Mouse (Mus musculus) intestine, embryonic 14.5 days (tissue): ENCODE data around the gene Gm20708. TPM values are rescaled to one million over a fixed set of nuclear protein-coding genes. Genes with fewer than 3 reads are reported as not detected.
"Not testable (repeated sequence)": the region's sequence is repeated elsewhere in the genome, so short reads cannot be mapped to it uniquely, and the experiment has no call there.

ENCODE experiments used
- ATAC-seq: fragments of 200-750 bp; cut with Nextera tagmentation; replicated peaks from 2 replicates; pipeline ENCODE4 v1.8.0; 2017; ENCODE audit warnings: low read depth, moderate number of reproducible peaks, moderate TSS enrichment, moderate library complexity; ENCODE audit not compliant: low FRiP score, low TSS enrichment
- DNase-seq: peaks from one replicate; pipeline ENCODE4 v3.0.0-alpha.2; 2018; ENCODE audit warnings: low spot score
- H3K27ac ChIP-seq: fragments of 300-500 bp; sonication (generic); 2 replicates; pipeline ENCODE4 v1.5.1; 2014; ENCODE audit warnings: low read depth, mild to moderate bottlenecking, control low read depth
- H3K27me3 ChIP-seq: fragments of 300-500 bp; sonication (generic); replicated peaks from 2 replicates; pipeline ENCODE4 v1.6.1; 2014; ENCODE audit warnings: low read length, control low read depth; ENCODE audit not compliant: control insufficient read depth, insufficient read depth
- H3K36me3 ChIP-seq: fragments of 300-500 bp; sonication (generic); 2 replicates; pipeline ENCODE4 v1.6.1; 2014; ENCODE audit warnings: low read length, control low read depth; ENCODE audit not compliant: control insufficient read depth, insufficient read depth
- H3K4me1 ChIP-seq: fragments of 300-500 bp; sonication (generic); replicated peaks from 2 replicates; pipeline ENCODE4 v1.6.1; 2014; ENCODE audit warnings: low read length, control low read depth, mixed read lengths; ENCODE audit not compliant: control insufficient read depth, insufficient read depth
- H3K4me2 ChIP-seq: fragments of 300-500 bp; sonication (generic); 2 replicates; pipeline ENCODE4 v1.6.1; 2014; ENCODE audit warnings: low read length
- H3K4me3 ChIP-seq: fragments of 300-500 bp; sonication (generic); 2 replicates; pipeline ENCODE4 v1.5.1; 2014; ENCODE audit warnings: low read depth, low read length, control low read depth, mixed read lengths
- H3K9ac ChIP-seq: fragments of 300-500 bp; sonication (generic); 2 replicates; pipeline ENCODE4 v1.6.1; 2014; ENCODE audit warnings: mild to moderate bottlenecking, low read length
- H3K9me3 ChIP-seq: fragments of 300-500 bp; sonication (generic); 2 replicates; pipeline ENCODE4 v1.6.1; 2016; ENCODE audit warnings: low read length, control low read depth; ENCODE audit not compliant: control insufficient read depth
- WGBS: fragments of 180-500 bp; shearing (Covaris S2); extraction: QIAGEN DNeasy Blood & Tissue Kit; methylation state at CpG from one replicate; pipeline ENCODE4 v1.1.7; 2014; 5-methylcytosine and 5-hydroxymethylcytosine counted together
- polyA plus RNA-seq: library from polyadenylated mRNA; unstranded; fragments of >200 nt; fragmentation: Nextera tagmentation; extraction: Ambion mirVana; gene quantifications from 2 replicates; pipeline ENCODE4 v1.2.1, GENCODE M21; 2014

The Gm20708 gene
- polyA plus RNA-seq, 1 experiment from 2014 or later: not detected

- Histone ChIP-seq H3K36me3 (no peaks in the 10 kb centered on the region), H3K4me2 (peak overlapping the region; percentile 58), H3K4me3 (peak overlapping the region; percentile 29), H3K27me3 (no peaks in the 10 kb centered on the region), H3K27ac (peak overlapping the region; percentile 38; the same call in 1 of the 2 replicates), H3K9ac (peak overlapping the region; percentile 53), H3K4me1 (peaks cover 32% of the 10 kb centered on the region), H3K9me3 (no peaks in the 10 kb centered on the region)
- peak; percentile 82 for DNase-seq
- 8% methylated on average over 31 of the region's 31 CpGs for WGBS
- ATAC-seq: no peak
These were observed 26.4 kb upstream of the Gm20708 start for GRCm38 (mm10) chr11:117783089-117783488.

GRCm38 (mm10) chr11:117783683-117784309, 25.7 kb upstream of the Gm20708 start:
- Histone ChIP-seq H3K9ac (no peak overlapping the region), H3K9me3 (no peaks in the 10 kb centered on the region), H3K27ac (no peak overlapping the region), H3K27me3 (no peaks in the 10 kb centered on the region), H3K4me1 (peaks cover 30% of the 10 kb centered on the region), H3K4me2 (peak overlapping the region; percentile 58), H3K36me3 (no peaks in the 10 kb centered on the region), H3K4me3 (0 out of 2 replicates have a peak overlapping the region, but pooled peaks have one; percentile 29)
- no peak for DNase-seq
- WGBS: 40% methylated on average over 10 of the region's 10 CpGs
- no peak for ATAC-seq

- peak; percentile 68 for DNase-seq
- Histone ChIP-seq H3K36me3 (no peaks in the 10 kb centered on the region), H3K4me1 (peaks cover 18% of the 10 kb centered on the region), H3K27me3 (no peaks in the 10 kb centered on the region), H3K9ac (no peak overlapping the region), H3K4me2 (no peak overlapping the region), H3K4me3 (no peak overlapping the region), H3K27ac (no peak overlapping the region), H3K9me3 (no peaks in the 10 kb centered on the region)
- 13% methylated on average over 10 of the region's 10 CpGs for WGBS
- ATAC-seq: no peak
These were observed 23.2 kb upstream of the Gm20708 start for GRCm38 (mm10) chr11:117786294-117786693.

GRCm38 (mm10) chr11:117788481-117788880, 21.0 kb upstream of the Gm20708 start:
- ATAC-seq: not testable (repeated sequence)

GRCm38 (mm10) chr11:117790286-117790685, 19.2 kb upstream of the Gm20708 start:
- ATAC-seq: peak; percentile 49
- Histone ChIP-seq H3K4me1 (peaks cover 13% of the 10 kb centered on the region), H3K9ac (no peak overlapping the region), H3K4me3 (peak overlapping the region; percentile 16), H3K27me3 (no peaks in the 10 kb centered on the region), H3K9me3 (no peaks in the 10 kb centered on the region), H3K27ac (peak overlapping the region; percentile 77), H3K4me2 (peak overlapping the region; percentile 42), H3K36me3 (no peaks in the 10 kb centered on the region)
- WGBS: 4% methylated on average over 14 of the region's 14 CpGs
- peak; percentile 91 for DNase-seq

More at GRCm38 (mm10) chr11:117788481-117788880, 21.0 kb upstream of the Gm20708 start:
- peaks cover 13% of the 10 kb centered on the region for H3K4me1 ChIP-seq
- 82% methylated on average over 7 of the region's 7 CpGs for whole genome bisulfite sequencing
- H3K4me2 ChIP-seq, H3K4me3 ChIP-seq, DNase-seq, H3K27me3 ChIP-seq, H3K27ac ChIP-seq, H3K9ac ChIP-seq, H3K36me3 ChIP-seq, H3K9me3 ChIP-seq: not testable (repeated sequence)

- Histone ChIP-seq H3K4me3 (peak overlapping the region; percentile 16), H3K36me3 (no peaks in the 10 kb centered on the region), H3K9ac (0 out of 2 replicates have a peak overlapping the region, but pooled peaks have one; percentile 3), H3K4me2 (peak overlapping the region; percentile 42), H3K27me3 (no peaks in the 10 kb centered on the region), H3K27ac (peak overlapping the region; percentile 77), H3K4me1 (peaks cover 13% of the 10 kb centered on the region), H3K9me3 (no peaks in the 10 kb centered on the region)
- 34% methylated on average over 23 of the region's 23 CpGs for WGBS
- peak; percentile 83 for ATAC-seq
- DNase-seq: no peak
These were observed 18.6 kb upstream of the Gm20708 start for GRCm38 (mm10) chr11:117790703-117791440.

GRCm38 (mm10) chr11:117791441-117791761, 18.1 kb upstream of the Gm20708 start:
- Histone ChIP-seq H3K4me1 (peaks cover 13% of the 10 kb centered on the region), H3K27me3 (no peaks in the 10 kb centered on the region), H3K36me3 (no peaks in the 10 kb centered on the region), H3K9me3 (no peaks in the 10 kb centered on the region), H3K4me3 (no peak overlapping the region; the same call in 1 of the 2 replicates), H3K4me2 (peak overlapping the region; percentile 42), H3K9ac (no peak overlapping the region), H3K27ac (peak overlapping the region; percentile 77; the same call in 1 of the 2 replicates)
- WGBS: 84% methylated on average over 9 of the region's 9 CpGs
- DNase-seq (no peak), ATAC-seq (no peak)

- WGBS: 6% methylated on average over 22 of the region's 22 CpGs
- peak overlapping the region; percentile 15; the same call in 1 of the 2 replicates for H3K4me3 ChIP-seq
These were observed 17.1 kb upstream of the Gm20708 start for GRCm38 (mm10) chr11:117792281-117792888.

More at GRCm38 (mm10) chr11:117792281-117792888, 17.1 kb upstream of the Gm20708 start:
- no peaks in the 10 kb centered on the region for H3K9me3 ChIP-seq
- H3K27ac ChIP-seq: peak overlapping the region; percentile 38; the same call in 1 of the 2 replicates
- ATAC-seq (peak; percentile 42), DNase-seq (peak; percentile 78)
- 0 out of 2 replicates have a peak overlapping the region, but pooled peaks have one; percentile 13 for H3K9ac ChIP-seq
- H3K36me3 ChIP-seq: no peaks in the 10 kb centered on the region
- H3K4me1 ChIP-seq: peaks cover 15% of the 10 kb centered on the region
- no peaks in the 10 kb centered on the region for H3K27me3 ChIP-seq
- H3K4me2 ChIP-seq: peak overlapping the region; percentile 48
